Mouse (Mus musculus) stomach, embryonic 16.5 days (tissue): ENCODE measurements at regions not wholly inside any gene's neighbourhood (a gene's known extent, or its start where the extent isn't known, plus 50 kb on each side); places are given as distances from the start of the nearest gene placed in this dataset.

Experiments used
- ATAC-seq: fragments of 200-750 bp; cut with Nextera tagmentation; 2 replicates; pipeline ENCODE4 v1.8.0; 2017; ENCODE audit warnings: moderate number of reproducible peaks, moderate TSS enrichment; ENCODE audit not compliant: insufficient read depth, low FRiP score
- H3K27ac ChIP-seq: fragments of 300-500 bp; sonication (generic); 2 replicates; pipeline ENCODE4 v1.5.1; 2014; ENCODE audit warnings: low read length
- H3K27me3 ChIP-seq: fragments of 300-500 bp; sonication (generic); 2 replicates; pipeline ENCODE4 v1.6.1; 2014; ENCODE audit warnings: low read length, control low read depth, mixed read lengths; ENCODE audit not compliant: control insufficient read depth, insufficient read depth
- H3K36me3 ChIP-seq: fragments of 300-500 bp; sonication (generic); 2 replicates; pipeline ENCODE4 v1.6.1; 2014; ENCODE audit warnings: low read length; ENCODE audit not compliant: control insufficient read depth, insufficient read depth
- H3K4me1 ChIP-seq: fragments of 300-500 bp; sonication (generic); 2 replicates; pipeline ENCODE4 v1.6.1; 2014; ENCODE audit warnings: low read length, control low read depth, mixed read lengths; ENCODE audit not compliant: control insufficient read depth, insufficient read depth
- H3K4me2 ChIP-seq: fragments of 300-500 bp; sonication (generic); 2 replicates; pipeline ENCODE4 v1.6.1; 2014; ENCODE audit warnings: low read depth, low read length, mixed read lengths
- H3K4me3 ChIP-seq: fragments of 300-500 bp; sonication (generic); replicated peaks from 2 replicates; pipeline ENCODE4 v1.5.1; 2014; ENCODE audit warnings: mild to moderate bottlenecking, low read length
- H3K9ac ChIP-seq: fragments of 300-500 bp; sonication (generic); 2 replicates; pipeline ENCODE4 v1.6.1; 2014; ENCODE audit warnings: low read length
- H3K9me3 ChIP-seq: fragments of 300-500 bp; sonication (generic); replicated peaks from 2 replicates; pipeline ENCODE4 v1.6.1; 2016; ENCODE audit warnings: low read length, control low read depth; ENCODE audit not compliant: control insufficient read depth
- WGBS: fragments of 180-500 bp; shearing (Covaris S2); extraction: QIAGEN DNeasy Blood & Tissue Kit; methylation state at CpG from one replicate; pipeline ENCODE4 v1.1.7; 2014; 5-methylcytosine and 5-hydroxymethylcytosine counted together

DNA sequence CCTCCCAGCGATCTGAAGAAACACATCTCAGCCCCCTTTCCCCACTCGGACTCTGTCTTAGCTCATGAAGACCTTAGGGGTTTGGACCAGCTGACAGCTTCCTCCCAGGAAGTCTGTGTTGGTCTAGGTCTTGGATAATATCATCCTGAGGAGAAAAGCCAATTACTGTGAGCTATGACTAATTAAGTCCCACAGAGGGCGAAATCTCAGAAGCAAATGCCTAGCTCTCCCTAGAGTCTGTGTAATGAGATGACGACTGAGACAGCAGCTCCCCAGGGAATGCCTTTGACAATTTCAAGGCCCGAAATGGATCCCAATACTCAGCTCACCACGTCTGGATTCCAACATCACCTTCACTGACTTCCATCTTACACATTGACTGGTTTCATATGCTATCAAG lies 213.5 kb upstream of the Nlrp1b start:
- no peak for ATAC-seq
- Histone ChIP-seq H3K27ac (no peak overlapping the region), H3K4me2 (no peak overlapping the region), H3K9ac (no peak overlapping the region), H3K4me3 (no peak overlapping the region), H3K27me3 (no peaks in the 10 kb centered on the region), H3K9me3 (no peaks in the 10 kb centered on the region), H3K4me1 (no peaks in the 10 kb centered on the region), H3K36me3 (no peaks in the 10 kb centered on the region)
- 53% methylated on average over 6 of the region's 6 CpGs for WGBS

GRCm38 (mm10) chr11:71446641-71447040 lies 216.1 kb upstream of the Nlrp1b start:
- H3K9me3 ChIP-seq: no peaks in the 10 kb centered on the region
- H3K4me2 ChIP-seq: no peak overlapping the region
- H3K4me3 ChIP-seq: no peak overlapping the region
- H3K4me1 ChIP-seq: no peaks in the 10 kb centered on the region
- H3K9ac ChIP-seq: no peak overlapping the region
- no peaks in the 10 kb centered on the region for H3K36me3 ChIP-seq
- H3K27me3 ChIP-seq: no peaks in the 10 kb centered on the region
- WGBS: 54% methylated on average over 5 of the region's 5 CpGs
- H3K27ac ChIP-seq: no peak overlapping the region
- no peak for ATAC-seq

DNA sequence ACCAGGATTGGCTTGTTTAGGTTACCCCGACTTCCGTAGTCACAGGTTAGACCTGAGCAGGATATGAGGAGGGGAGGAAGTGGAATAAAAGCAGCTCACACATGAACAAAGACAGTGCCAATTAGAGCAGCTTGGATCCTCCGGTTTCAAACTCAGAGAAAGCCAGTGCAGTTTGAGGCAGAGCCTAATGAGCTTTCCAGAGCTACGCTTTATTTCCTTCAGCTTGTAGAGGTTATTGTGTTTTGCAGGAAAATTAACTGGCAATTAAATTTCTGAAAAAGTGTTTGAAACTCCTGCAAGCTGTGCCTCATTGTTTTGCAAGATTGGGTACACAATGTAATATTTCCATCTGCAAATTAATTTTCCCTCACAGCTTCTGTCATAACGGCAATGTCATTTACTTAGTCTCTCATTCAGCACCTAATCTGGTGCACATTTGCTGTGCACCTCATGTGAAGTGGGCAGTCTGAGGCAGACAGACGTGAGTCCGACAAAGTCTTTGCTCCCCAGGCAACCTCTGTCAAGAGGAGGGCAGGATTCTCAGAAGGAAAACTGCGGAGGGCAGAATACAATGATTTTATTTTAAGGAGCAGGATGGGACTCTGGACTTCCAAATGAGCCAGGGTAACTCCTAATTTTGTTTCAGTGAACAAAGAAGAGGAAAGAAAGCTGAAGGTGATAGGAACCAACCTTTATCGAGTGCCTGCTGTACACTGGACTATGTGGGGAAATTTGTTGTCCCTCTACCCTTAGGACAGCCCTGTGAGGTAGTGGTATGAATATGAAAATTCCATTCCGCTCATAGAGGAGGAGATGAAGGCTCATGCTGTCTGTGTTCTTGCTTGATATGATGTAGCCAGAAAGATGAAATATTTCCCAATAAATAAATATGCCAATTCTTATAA lies 217.6 kb upstream of the Nlrp1b start:
- no peaks in the 10 kb centered on the region for H3K4me1 ChIP-seq
- no peaks in the 10 kb centered on the region for H3K27me3 ChIP-seq
- no peaks in the 10 kb centered on the region for H3K36me3 ChIP-seq
- H3K4me3 ChIP-seq: no peak overlapping the region
- H3K27ac ChIP-seq: no peak overlapping the region
- no peak for ATAC-seq
- WGBS: 72% methylated on average over 10 of the region's 10 CpGs
- H3K4me2 ChIP-seq: no peak overlapping the region
- H3K9me3 ChIP-seq: no peaks in the 10 kb centered on the region
- no peak overlapping the region for H3K9ac ChIP-seq

GRCm38 (mm10) chr11:71480094-71480493 lies 249.6 kb upstream of the Nlrp1b start:
- H3K4me1 ChIP-seq: no peaks in the 10 kb centered on the region
- no peak for ATAC-seq
- WGBS: 69% methylated on average over 3 of the region's 3 CpGs
- no peak overlapping the region for H3K9ac ChIP-seq
- no peak overlapping the region for H3K4me2 ChIP-seq
- H3K27me3 ChIP-seq: no peaks in the 10 kb centered on the region
- no peaks in the 10 kb centered on the region for H3K9me3 ChIP-seq
- no peak overlapping the region for H3K4me3 ChIP-seq
- H3K36me3 ChIP-seq: no peaks in the 10 kb centered on the region
- no peak overlapping the region for H3K27ac ChIP-seq

DNA sequence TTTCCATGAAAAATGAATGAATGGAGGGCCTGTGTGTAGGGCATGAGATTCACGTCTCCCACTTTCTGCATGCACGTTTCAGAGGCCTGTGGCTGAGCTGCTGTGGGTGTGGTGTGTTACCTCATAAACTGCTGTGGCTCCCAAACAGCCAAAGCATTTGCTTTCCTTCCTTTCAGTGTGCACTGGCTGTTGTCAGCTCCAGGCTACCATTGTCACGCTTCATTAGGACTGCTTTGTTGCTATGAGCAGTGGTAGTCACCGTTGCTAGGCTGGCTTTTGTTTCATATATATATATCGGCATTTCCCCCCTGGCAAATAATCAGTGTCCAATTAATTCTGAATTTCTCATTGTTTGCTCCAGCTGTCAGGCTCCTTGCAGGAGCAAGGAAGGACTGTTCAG lies 251.9 kb upstream of the Wscd1 start:
- H3K4me1 ChIP-seq: no peaks in the 10 kb centered on the region
- no peak overlapping the region for H3K9ac ChIP-seq
- H3K4me2 ChIP-seq: no peak overlapping the region
- no peak overlapping the region for H3K4me3 ChIP-seq
- H3K27me3 ChIP-seq: no peaks in the 10 kb centered on the region
- WGBS: 65% methylated on average over 5 of the region's 5 CpGs
- ATAC-seq: no peak
- H3K36me3 ChIP-seq: no peaks in the 10 kb centered on the region
- H3K9me3 ChIP-seq: no peaks in the 10 kb centered on the region
- no peak overlapping the region for H3K27ac ChIP-seq

DNA sequence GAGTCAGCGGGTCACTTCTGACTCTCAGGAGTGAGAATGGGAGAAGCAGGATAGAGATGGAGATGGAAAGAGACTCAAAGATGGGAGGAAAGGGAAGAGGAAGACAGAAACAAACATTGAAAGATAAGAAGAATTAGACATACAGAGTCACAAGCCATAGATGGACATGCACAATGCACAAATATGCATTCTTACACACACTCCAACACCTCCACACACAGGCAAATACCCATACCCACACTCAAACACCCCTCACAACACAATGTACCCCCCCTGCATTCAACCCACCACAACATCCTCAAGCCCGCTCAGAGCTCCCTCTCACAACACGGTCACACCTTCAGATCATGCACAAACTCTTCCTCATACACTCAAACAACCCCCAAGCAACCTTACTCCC lies 251.4 kb upstream of the Wscd1 start:
- Histone ChIP-seq H3K36me3 (no peaks in the 10 kb centered on the region), H3K27ac (no peak overlapping the region)
- 87% methylated on average over 3 of the region's 3 CpGs for WGBS

GRCm38 (mm10) chr11:71502156-71502555 lies 247.6 kb upstream of the Wscd1 start:
- 58% methylated on average over 3 of the region's 3 CpGs for WGBS
- no peaks in the 10 kb centered on the region for H3K4me1 ChIP-seq
- H3K9me3 ChIP-seq: no peaks in the 10 kb centered on the region
- no peaks in the 10 kb centered on the region for H3K36me3 ChIP-seq
- H3K27ac ChIP-seq: no peak overlapping the region
- no peak for ATAC-seq
- no peak overlapping the region for H3K4me2 ChIP-seq
- no peak overlapping the region for H3K9ac ChIP-seq
- H3K27me3 ChIP-seq: no peaks in the 10 kb centered on the region
- H3K4me3 ChIP-seq: no peak overlapping the region

More for the DNA sequence above, 251.4 kb upstream of the Wscd1 start:
- no peaks in the 10 kb centered on the region for H3K4me1 ChIP-seq
- H3K4me3 ChIP-seq: no peak overlapping the region
- no peaks in the 10 kb centered on the region for H3K27me3 ChIP-seq
- H3K9ac ChIP-seq: no peak overlapping the region
- H3K4me2 ChIP-seq: no peak overlapping the region
- H3K9me3 ChIP-seq: no peaks in the 10 kb centered on the region
- no peak for ATAC-seq

- no peak overlapping the region for H3K4me2 ChIP-seq
- no peak overlapping the region for H3K27ac ChIP-seq
- no peak for ATAC-seq
- H3K9ac ChIP-seq: no peak overlapping the region
- H3K27me3 ChIP-seq: no peaks in the 10 kb centered on the region
- H3K36me3 ChIP-seq: no peaks in the 10 kb centered on the region
- WGBS: 64% methylated on average over 15 of the region's 15 CpGs
- H3K9me3 ChIP-seq: no peaks in the 10 kb centered on the region
- no peaks in the 10 kb centered on the region for H3K4me1 ChIP-seq
- H3K4me3 ChIP-seq: no peak overlapping the region
These were observed 237.3 kb upstream of the Wscd1 start for GRCm38 (mm10) chr11:71512271-71513066.

GRCm38 (mm10) chr11:71513067-71513350 lies 236.7 kb upstream of the Wscd1 start:
- H3K27me3 ChIP-seq: no peaks in the 10 kb centered on the region
- no peak overlapping the region for H3K9ac ChIP-seq
- H3K4me3 ChIP-seq: no peak overlapping the region
- ATAC-seq: no peak
- H3K9me3 ChIP-seq: no peaks in the 10 kb centered on the region
- no peak overlapping the region for H3K27ac ChIP-seq
- no peaks in the 10 kb centered on the region for H3K4me1 ChIP-seq
- no peak overlapping the region for H3K4me2 ChIP-seq
- H3K36me3 ChIP-seq: no peaks in the 10 kb centered on the region
- WGBS: 69% methylated on average over 3 of the region's 3 CpGs
